Mouse (Mus musculus) limb, embryonic 14.5 days (tissue): ENCODE results near the gene Gpr88. TPM values are rescaled to one million over a fixed set of nuclear protein-coding genes. Genes with fewer than 3 reads are reported as not detected.

ENCODE experiments used
- ATAC-seq: fragments of 200-750 bp; cut with Nextera tagmentation; 2 replicates; pipeline ENCODE4 v1.8.0; 2017; ENCODE audit warnings: low read depth, moderate number of reproducible peaks, moderate TSS enrichment; ENCODE audit not compliant: low FRiP score
- DNase-seq: peaks from one replicate; pipeline ENCODE4 v3.0.0-alpha.2; 2015; ENCODE audit warnings: low spot score
- H3K27ac ChIP-seq: fragments of 300-500 bp; sonication (generic); replicated peaks from 2 replicates; pipeline ENCODE4 v1.5.1; 2014; ENCODE audit warnings: low read depth, mild to moderate bottlenecking, low read length, moderate library complexity, mixed read lengths
- H3K27me3 ChIP-seq: fragments of 300-500 bp; sonication (generic); 2 replicates; pipeline ENCODE4 v1.6.1; 2014; ENCODE audit warnings: low read length, mixed read lengths; ENCODE audit not compliant: control insufficient read depth, insufficient read depth
- H3K36me3 ChIP-seq: fragments of 300-500 bp; sonication (generic); 2 replicates; pipeline ENCODE4 v1.6.1; 2014; ENCODE audit warnings: mild to moderate bottlenecking, low read length, moderate library complexity, mixed read lengths; ENCODE audit not compliant: control insufficient read depth, insufficient read depth
- H3K4me1 ChIP-seq: fragments of 300-500 bp; sonication (generic); 2 replicates; pipeline ENCODE4 v1.6.1; 2014; ENCODE audit warnings: antibody characterized with exemption, low read length, mixed read lengths; ENCODE audit not compliant: control insufficient read depth, insufficient read depth
- H3K4me2 ChIP-seq: fragments of 300-500 bp; sonication (generic); replicated peaks from 2 replicates; pipeline ENCODE4 v1.6.1; 2014; ENCODE audit warnings: low read depth, mild to moderate bottlenecking, low read length, moderate library complexity; ENCODE audit not compliant: severe bottlenecking
- H3K4me3 ChIP-seq: fragments of 300-500 bp; sonication (generic); replicated peaks from 2 replicates; pipeline ENCODE4 v1.5.1; 2014; ENCODE audit warnings: low read length
- H3K9ac ChIP-seq: fragments of 300-500 bp; sonication (generic); 2 replicates; pipeline ENCODE4 v1.6.1; 2014; ENCODE audit warnings: mild to moderate bottlenecking, low read depth, low read length, moderate library complexity; ENCODE audit not compliant: severe bottlenecking
- H3K9me3 ChIP-seq: fragments of 300-500 bp; sonication (generic); 2 replicates; pipeline ENCODE4 v1.6.1; 2016; ENCODE audit warnings: low read length; ENCODE audit not compliant: control insufficient read depth
- POLR2A ChIP-seq: fragments of 200-500 bp; IDR thresholded peaks from 2 replicates; pipeline ENCODE4 v1.8.0; 2012; ENCODE audit warnings: inconsistent platforms, mild to moderate bottlenecking, moderate library complexity, borderline replicate concordance; ENCODE audit not compliant: insufficient read depth, insufficient read length; ENCODE audit errors: extremely low read depth
- WGBS: fragments of 180-500 bp; shearing (Covaris S2); extraction: QIAGEN DNeasy Blood & Tissue Kit; methylation state at CpG from one replicate; pipeline ENCODE4 v1.1.7; 2014; 5-methylcytosine and 5-hydroxymethylcytosine counted together
- polyA plus RNA-seq, 2 experiments: library from polyadenylated mRNA; depleted of rRNA in 1 of 2; stranded (reverse) in 1 of 2; unstranded in 1 of 2; fragments of >200 nt; fragmentation: Nextera tagmentation in 1 of 2; extraction: Ambion mirVana in 1 of 2; gene quantifications; 2 replicates each; pipeline versions ENCODE4 v1.2.1 to v1.2.3; 2012 to 2014

The Gpr88 gene
- polyA plus RNA-seq, 2 experiments = 5.2 to 5.7 TPM

DNA sequence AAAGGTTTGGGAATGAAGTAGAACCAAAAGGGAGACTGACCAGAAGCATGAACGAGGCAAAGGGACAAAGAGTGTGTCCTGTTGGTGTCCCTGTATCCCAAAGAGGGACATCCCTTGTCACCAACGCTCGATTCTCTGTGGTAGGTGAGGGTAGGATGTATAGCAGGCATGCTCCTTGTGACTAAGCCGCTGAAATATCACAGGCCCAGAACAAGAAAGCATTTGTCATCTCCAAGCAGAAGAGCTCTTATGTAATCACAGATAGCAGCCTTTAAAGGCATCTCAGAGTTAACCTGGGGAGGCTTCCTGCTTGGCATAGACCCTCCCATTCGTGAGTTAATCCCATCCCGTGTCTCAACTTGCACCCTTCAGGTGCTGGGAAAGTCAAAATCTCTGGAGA is 8.8 kb downstream of the Gpr88 start:
- no peaks in the 10 kb centered on the region for H3K9me3 ChIP-seq
- no peak overlapping the region for H3K9ac ChIP-seq
- H3K27me3 ChIP-seq = no peaks in the 10 kb centered on the region
- WGBS = 64% methylated on average over 6 of the region's 6 CpGs
- ATAC-seq = no peak
- no peak overlapping the region for H3K4me2 ChIP-seq
- H3K27ac ChIP-seq = no peak overlapping the region
- H3K4me3 ChIP-seq = no peak overlapping the region
- no peak for DNase-seq
- no peaks in the 10 kb centered on the region for H3K36me3 ChIP-seq
- H3K4me1 ChIP-seq = no peaks in the 10 kb centered on the region
- TF ChIP-seq POLR2A = no peak

DNA sequence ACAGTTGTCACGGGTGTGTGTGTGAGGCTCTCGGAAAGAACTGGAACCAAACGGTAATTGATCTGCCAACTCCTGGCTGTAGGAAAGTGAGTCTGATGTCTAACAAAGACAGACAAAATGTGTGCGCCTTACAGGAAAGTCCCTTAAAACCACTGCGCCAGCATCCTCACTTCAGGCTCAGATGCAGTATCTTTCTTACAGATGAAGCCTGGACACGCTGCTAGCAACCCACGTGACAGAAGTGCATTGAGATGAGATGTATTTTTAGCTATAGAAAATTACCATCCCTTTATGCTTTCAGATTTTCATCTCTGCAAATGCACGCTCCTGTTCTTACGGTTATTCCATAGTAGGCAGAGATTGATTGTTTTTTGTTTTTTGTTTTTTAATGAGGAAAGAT is 10.6 kb downstream of the Gpr88 start:
- no peak overlapping the region for H3K4me2 ChIP-seq
- WGBS = 77% methylated on average over 9 of the region's 9 CpGs
- no peak overlapping the region for H3K27ac ChIP-seq
- DNase-seq (no peak), ATAC-seq (no peak)
- no peaks in the 10 kb centered on the region for H3K27me3 ChIP-seq
- no peaks in the 10 kb centered on the region for H3K36me3 ChIP-seq
- H3K9ac ChIP-seq = no peak overlapping the region
- no peak overlapping the region for H3K4me3 ChIP-seq
- no peaks in the 10 kb centered on the region for H3K4me1 ChIP-seq
- no peaks in the 10 kb centered on the region for H3K9me3 ChIP-seq
- no peak for TF ChIP-seq POLR2A

DNA sequence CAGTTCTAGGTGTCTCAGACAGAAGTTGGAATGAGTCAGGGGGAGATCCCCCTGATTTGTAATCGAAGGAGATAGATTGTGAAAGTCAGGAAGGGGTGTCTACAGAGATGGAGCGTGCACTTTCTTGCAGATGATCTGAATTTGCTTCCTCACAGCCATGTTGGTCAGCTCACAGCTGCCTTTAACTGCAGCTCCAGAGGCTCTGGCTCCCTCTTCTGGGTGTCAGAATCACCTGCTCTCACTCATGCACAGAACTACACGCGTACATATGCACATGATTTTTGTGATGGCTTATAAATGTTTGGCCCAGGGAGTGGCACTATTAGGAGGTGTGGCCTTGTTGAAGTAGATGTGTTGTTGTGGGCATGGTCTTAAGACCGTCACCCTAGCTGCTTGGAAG is 15.8 kb downstream of the Gpr88 start:
- 84% methylated on average over 5 of the region's 5 CpGs for WGBS
- ATAC-seq = no peak
- Histone ChIP-seq H3K36me3 (no peaks in the 10 kb centered on the region), H3K4me2 (no peak overlapping the region), H3K4me1 (no peaks in the 10 kb centered on the region), H3K4me3 (no peak overlapping the region), H3K9me3 (no peaks in the 10 kb centered on the region), H3K27ac (no peak overlapping the region), H3K27me3 (no peaks in the 10 kb centered on the region), H3K9ac (no peak overlapping the region)
- no peak for TF ChIP-seq POLR2A
- no peak for DNase-seq

DNA sequence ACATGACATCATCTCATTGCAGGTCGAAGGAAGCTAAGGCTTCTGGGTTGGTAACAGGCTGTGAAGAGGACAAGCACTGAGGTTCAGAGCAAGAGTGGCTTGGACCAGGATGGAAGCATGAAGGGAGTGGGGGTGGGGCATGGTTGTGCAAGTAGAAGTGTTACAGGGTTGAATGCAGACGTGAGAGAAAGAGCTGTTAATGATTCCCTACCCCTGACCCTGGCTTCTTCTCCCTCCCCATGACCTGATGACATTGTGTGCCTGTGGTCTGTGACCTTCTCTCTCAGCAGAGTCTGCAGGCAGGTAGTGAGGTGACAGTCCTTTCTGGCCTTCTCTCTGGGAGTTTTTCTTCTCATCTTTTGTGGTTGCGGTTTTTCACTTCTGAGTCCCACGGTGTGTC is 16.4 kb downstream of the Gpr88 start:
- DNase-seq = no peak
- Histone ChIP-seq H3K9me3 (no peaks in the 10 kb centered on the region), H3K4me3 (no peak overlapping the region), H3K27me3 (no peaks in the 10 kb centered on the region), H3K27ac (no peak overlapping the region), H3K4me1 (no peaks in the 10 kb centered on the region), H3K4me2 (no peak overlapping the region), H3K9ac (no peak overlapping the region), H3K36me3 (no peaks in the 10 kb centered on the region)
- TF ChIP-seq POLR2A = no peak
- no peak for ATAC-seq
- WGBS = 76% methylated on average over 4 of the region's 4 CpGs

DNA sequence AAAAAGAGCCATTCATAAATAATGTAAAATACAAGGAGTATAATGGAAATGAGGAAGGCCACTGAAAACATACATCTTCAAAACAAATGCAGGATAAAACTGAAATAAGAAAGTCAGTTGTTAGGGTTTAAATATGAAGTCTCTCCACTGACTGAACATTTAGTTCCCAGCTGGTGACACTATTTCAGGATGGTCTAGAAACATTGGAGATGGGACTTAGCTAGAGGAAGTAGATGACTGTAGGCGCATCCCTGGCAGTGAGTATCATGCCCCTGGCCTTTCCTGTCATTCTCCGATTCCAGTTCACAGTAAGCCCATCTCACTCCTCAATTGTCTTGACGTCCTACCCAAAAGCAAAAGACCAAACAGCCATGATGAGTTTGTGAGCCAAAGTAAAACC is 19.8 kb downstream of the Gpr88 start:
- 88% methylated on average over 3 of the region's 3 CpGs for WGBS
- Histone ChIP-seq H3K36me3 (no peaks in the 10 kb centered on the region), H3K4me2 (no peak overlapping the region), H3K27me3 (no peaks in the 10 kb centered on the region), H3K27ac (no peak overlapping the region), H3K4me1 (peaks cover 13% of the 10 kb centered on the region), H3K9ac (no peak overlapping the region), H3K4me3 (no peak overlapping the region), H3K9me3 (no peaks in the 10 kb centered on the region)
- DNase-seq (no peak), ATAC-seq (no peak)
- TF ChIP-seq POLR2A = no peak

DNA sequence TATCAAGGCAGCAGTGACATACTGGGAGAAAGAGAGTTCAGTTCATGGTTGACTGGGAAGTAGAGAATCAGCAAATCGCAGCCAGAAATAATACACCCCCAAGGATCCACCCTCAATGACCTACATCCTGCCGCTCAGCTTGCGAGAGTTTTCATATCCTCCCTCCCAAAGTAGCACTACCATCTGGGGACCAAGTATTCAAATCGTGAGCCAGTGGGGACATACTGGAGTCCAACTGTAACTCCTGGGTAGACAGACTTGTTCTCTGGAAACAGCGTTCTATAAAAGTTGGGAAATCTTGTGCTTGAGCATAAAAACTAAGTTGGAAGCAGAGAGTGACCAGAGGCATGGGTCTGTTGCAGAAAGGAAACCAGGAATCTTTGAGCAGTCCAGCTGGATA is 20.5 kb downstream of the Gpr88 start:
- Histone ChIP-seq H3K9ac (no peak overlapping the region), H3K27ac (no peak overlapping the region), H3K4me1 (peaks cover 20% of the 10 kb centered on the region), H3K4me2 (no peak overlapping the region), H3K27me3 (no peaks in the 10 kb centered on the region), H3K36me3 (no peaks in the 10 kb centered on the region), H3K4me3 (no peak overlapping the region), H3K9me3 (no peaks in the 10 kb centered on the region)
- TF ChIP-seq POLR2A = no peak
- WGBS = 66% methylated on average over 5 of the region's 5 CpGs
- ATAC-seq (no peak), DNase-seq (no peak)
